Mouse (Mus musculus): ENCODE data around the gene Morn3. TPM values are rescaled to one million over a fixed set of nuclear protein-coding genes. Genes with fewer than 3 reads are reported as not detected.
A peak's percentile ranks its signal among the peaks of the same experiment; 100 is the strongest.

The Morn3 gene
- total RNA-seq, 2 experiments from 2014 or later: not detected

GRCm38 (mm10) chr5:123000901-123001300, 45.9 kb downstream of the Morn3 start:
- DNase-seq (ENCODE audit: low spot score in 2 of 2): no peak
- intact Hi-C loops (cut with DNase I): no loop called here

DNA sequence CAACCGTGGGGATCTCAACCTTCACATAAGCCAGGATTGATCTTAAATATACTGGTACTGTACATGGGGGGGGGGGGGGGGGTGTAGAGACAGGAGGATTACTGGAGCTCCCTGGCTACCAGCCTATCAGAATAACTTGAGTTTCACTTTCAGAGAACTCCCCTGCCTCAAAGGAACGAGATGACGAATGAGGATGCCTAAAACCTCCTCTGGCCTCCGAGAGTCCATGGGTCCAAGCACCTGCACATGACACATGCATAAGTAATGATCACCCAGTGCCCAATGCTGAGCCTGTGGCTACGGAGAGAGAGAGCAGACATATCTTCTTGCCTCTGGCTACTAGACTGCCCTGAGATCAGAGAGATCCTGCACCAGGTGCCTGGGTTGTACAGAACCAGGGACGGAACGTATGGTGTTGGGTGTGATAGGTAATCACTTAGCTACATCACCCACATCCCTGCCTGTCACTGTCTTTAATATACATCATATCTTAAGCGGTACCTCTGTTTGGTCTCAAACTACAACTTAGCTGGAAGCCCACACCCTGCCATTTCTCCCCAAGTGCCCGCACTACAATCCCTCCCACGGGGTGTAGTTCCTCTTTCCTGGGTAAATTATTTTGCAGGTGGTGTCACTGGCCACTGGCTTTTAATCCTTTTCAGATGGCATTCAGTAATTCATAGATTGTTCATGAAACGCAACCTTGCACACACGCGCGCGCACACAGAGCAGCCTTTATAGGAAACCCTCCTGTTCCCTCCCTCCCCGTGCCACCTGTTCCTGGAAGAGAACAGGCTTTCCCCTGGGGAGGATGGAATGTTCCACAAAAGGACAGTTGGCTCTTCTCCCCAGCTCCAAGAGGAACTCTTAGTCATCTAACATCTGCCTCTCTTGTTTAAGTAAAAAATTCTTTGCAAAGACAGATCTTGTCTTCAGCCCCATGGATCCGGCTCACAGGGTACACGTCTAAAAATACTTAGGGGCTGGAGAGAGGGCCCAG, 49.3 kb downstream of the Morn3 start:
- intact Hi-C loops (cut with DNase I): no loop called here

GRCm38 (mm10) chr5:122994910-122995309, 51.9 kb downstream of the Morn3 start:
- intact Hi-C loops (cut with DNase I): no loop called here

More for the DNA sequence above, 49.3 kb downstream of the Morn3 start:
- DNase-seq (ENCODE audit: low spot score in 2 of 2): peak in 1 of 2 experiments; percentile 72

DNA sequence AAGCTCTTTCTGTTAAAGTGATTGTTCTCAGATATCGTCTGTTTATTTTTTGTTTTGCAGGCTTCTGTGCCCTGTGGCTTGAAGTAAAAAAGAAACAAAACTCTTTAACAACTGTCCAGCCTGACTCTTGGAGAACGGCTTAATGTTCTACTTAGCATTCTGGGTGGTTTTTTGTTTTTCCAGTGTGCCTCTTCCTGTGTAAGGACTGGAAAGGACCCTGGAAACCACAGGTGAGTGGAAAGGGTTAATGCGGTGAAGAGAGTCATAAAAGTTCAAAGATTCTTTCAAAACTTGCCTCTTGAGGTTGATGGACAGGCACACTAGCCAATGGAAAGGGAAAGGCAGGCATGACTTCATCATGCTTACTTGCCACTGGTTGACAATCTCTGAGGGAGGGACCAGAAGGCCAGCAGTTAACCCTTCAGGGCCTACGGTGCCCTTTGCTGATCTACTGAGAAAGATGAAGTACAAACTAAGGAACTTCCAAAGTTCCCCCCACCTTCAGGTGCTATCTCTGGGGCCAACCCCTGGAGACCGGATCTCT, 52.4 kb downstream of the Morn3 start:
- DNase-seq (ENCODE audit: low spot score in 2 of 2): peak; percentile 87 to 92
- intact Hi-C loops (cut with DNase I): no loop called here

More at GRCm38 (mm10) chr5:122994910-122995309, 51.9 kb downstream of the Morn3 start:
- no peak for DNase-seq (ENCODE audit: low spot score in 2 of 2)

DNA sequence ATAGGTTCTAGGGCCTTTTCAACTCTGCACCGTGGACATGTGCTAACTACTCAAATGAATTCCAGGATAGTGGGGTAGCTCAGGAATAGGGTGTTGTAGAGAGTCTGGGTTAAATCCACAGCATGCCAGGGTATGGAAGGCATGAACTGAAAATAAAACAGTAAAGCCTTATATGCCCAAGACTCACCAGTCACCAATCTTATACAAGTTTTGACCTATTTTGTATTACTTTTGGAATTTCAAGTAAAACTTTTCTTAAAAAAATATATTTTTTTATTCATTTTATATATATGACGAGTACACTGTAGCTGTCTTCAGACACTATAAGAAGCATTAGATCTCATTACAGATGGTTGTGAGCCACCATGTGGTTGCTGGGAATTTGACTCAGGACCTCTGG, 53.0 kb downstream of the Morn3 start:
- no peak for DNase-seq (ENCODE audit: low spot score in 2 of 2)
- intact Hi-C loops (cut with DNase I): no loop called here

- intact Hi-C loops (cut with DNase I): no loop called here
- DNase-seq (ENCODE audit: low spot score in 2 of 2): no peak
Observed at GRCm38 (mm10) chr5:122991350-122992004, 55.3 kb downstream of the Morn3 start.

DNA sequence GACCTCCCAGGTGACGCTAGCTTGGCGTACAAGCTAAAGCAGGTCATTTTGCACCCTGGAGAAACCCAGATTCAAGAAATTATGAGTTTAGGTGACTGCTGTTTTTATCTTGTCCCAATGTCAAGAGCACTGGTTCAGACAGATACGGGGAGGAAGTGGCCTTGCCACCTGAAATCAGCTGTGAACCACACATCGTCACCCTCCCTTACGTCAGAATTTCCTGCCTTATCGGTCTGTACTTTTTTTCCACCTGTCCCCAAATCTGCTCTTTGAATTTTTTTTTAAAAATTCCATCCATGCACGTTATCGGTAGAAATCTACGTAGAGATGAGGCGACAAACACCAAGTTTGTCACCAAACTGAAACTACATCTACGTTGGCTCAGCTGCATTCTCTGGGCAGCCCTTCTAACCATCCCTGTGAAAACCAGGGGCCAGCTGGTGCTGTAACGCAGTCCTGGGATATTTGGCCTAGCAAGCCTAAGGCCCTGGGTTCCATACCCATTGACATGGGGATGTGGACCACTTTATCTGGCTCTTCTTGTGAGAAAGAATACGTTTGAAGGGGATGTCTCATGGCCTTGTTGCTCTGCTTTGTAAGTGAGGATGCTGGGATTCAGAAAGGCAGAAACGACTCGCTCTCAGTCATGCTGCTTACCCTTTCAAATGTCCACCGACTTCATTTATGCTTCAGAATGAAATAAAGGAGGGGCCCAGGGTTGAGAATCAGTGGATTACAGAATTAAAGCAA, 56.2 kb downstream of the Morn3 start:
- DNase-seq (ENCODE audit: low spot score in 2 of 2): no peak
- intact Hi-C loops (cut with DNase I): no loop called here

GRCm38 (mm10) chr5:122989551-122990330, 57.1 kb downstream of the Morn3 start, which contains the start of gene Kdm2b:
Gene Kdm2b (minus strand): TSS chr5:122989823.
- intact Hi-C loops (cut with DNase I): no loop called here
- DNase-seq (ENCODE audit: low spot score in 2 of 2): no peak

DNA sequence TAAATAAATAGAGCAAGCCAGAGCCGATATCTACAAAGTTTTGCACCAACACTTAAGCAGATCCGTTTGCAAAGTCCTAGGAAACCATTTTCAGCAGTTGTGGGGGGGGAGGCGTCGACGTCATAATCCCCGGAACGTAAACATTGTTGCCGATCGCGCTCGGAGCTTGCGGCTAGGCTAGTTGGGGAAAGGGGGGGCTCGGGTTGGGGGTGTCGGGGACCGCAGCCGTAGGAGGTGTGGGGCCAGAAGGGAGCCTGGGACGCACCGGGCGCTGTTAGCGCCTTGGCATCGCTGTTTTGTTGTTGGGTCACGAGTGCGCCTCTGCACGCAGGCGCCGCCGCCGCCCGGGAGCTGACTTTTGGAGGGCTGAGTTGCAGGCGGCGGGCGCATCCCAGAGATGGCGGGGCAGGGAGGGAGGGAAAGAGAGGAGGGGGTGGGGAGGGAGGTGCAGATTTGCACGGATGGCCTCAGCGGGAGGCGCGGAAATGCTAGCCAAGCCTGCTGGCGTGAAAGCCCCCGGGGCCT, 57.8 kb downstream of the Morn3 start:
- DNase-seq (ENCODE audit: low spot score in 2 of 2): peak; percentile 64 to 67
- intact Hi-C loops (cut with DNase I): no loop called here

- peak in 1 of 2 experiments; percentile 56 for DNase-seq (ENCODE audit: low spot score in 2 of 2)
- intact Hi-C loops (cut with DNase I): no loop called here
Observed at GRCm38 (mm10) chr5:122988021-122988751, 58.6 kb downstream of the Morn3 start.

DNA sequence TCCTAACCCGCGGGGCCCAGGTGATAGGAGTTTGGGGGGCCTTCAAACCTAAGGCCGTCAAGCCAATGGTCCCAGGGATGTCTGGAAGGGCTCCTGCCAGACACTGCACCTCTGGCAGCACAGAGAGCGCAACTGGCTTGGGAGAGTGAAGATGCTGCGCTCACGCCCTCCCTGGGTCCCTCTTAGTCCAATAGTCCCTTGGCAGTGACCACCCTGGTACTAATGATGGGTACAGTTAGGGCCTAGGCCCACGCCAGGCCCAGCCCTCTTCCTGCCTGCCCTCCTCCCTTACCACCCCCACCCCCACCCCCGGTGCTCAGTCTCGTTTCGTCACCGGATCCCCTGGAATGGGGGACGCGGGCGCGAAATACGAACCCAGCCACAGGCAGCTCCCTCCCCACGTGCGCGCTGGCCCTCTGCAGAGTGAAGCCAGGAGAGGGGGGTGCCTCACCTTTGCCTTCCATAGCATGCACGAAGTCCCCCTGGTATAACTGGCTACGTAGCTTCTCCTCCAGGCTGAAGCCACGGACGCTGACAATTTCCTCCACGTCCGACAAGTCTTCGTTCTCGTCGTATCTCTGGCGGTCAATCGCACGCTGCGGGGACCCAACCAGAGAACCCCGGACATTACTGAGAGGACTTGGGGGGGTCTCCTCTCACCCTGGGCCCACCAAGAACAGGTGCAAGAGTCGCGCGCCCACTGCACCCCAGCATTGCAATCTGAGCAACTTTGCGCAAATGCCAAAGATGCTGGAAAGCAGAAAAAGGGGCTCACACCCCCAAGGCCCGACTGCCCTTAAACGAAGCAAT, 59.4 kb downstream of the Morn3 start:
- intact Hi-C loops (cut with DNase I): no loop called here
- peak in 1 of 2 experiments; percentile 54 for DNase-seq (ENCODE audit: low spot score in 2 of 2)

DNA sequence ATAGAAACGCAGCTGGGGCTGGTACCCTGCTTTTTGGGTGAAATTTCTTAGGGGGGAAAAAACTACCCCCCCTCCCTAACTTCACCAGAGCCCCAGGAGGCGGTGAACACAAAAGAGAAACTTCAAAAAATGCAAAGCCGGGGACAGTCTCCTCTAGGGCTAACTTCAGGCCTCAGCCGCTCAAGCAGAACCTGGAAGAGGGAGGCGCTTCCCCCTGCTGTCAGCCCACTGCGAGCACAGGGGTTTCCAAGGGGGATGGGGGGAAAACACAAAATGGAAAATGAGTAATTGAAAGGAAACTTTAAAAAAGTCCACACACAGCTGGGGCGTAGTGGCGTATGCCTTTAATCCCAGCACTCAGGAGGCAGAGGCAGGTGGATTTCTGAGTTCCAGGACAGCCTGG, 60.7 kb downstream of the Morn3 start:
- intact Hi-C loops (cut with DNase I): no loop called here
- no peak for DNase-seq (ENCODE audit: low spot score in 2 of 2)

Other genes starting within 250 kb of the Morn3 start
- gene Anapc5, start 225.7 kb downstream of the Morn3 start, total RNA-seq (2021): 100 to 1,000 TPM; 239 to 248 TPM
- gene Rnf34, start 197.0 kb downstream of the Morn3 start, total RNA-seq (2021): 10 to 100 TPM; 44.6 to 53.8 TPM
- gene Kdm2b, start 57.2 kb downstream of the Morn3 start, total RNA-seq (2021): 10 to 100 TPM; 29.1 to 31.1 TPM
- gene Orai1, start 31.9 kb downstream of the Morn3 start, total RNA-seq (2021): 10 to 100 TPM in 1 of 2 experiments, 1 to 10 TPM in 1; 9.6 to 12.0 TPM
- 10 to 100 TPM; 15.8 to 18.8 TPM for gene Tmem120b, start 21.4 kb upstream of the Morn3 start, total RNA-seq (2021)
- 10 to 100 TPM; 54.3 to 56.3 TPM for gene Rhof, start 85.7 kb upstream of the Morn3 start, total RNA-seq (2021)
- gene Setd1b, start 95.2 kb upstream of the Morn3 start, total RNA-seq (2021): 10 to 100 TPM; 31.3 to 31.4 TPM
- gene Psmd9, start 122.4 kb upstream of the Morn3 start, total RNA-seq (2021): 10 to 100 TPM; 29.2 to 29.7 TPM
- not detected for gene Hpd, start 135.7 kb upstream of the Morn3 start, total RNA-seq (2021)
- gene Wdr66, start 205.1 kb upstream of the Morn3 start, total RNA-seq (2021): 1 to 10 TPM; 6.6 to 8.9 TPM